Mouse (Mus musculus) cerebellum, postnatal 36 days (tissue): ENCODE results near the gene Spata31d1b.

ENCODE experiments used
- DNase-seq, 2 experiments: peaks; one replicate each; pipeline ENCODE4 v3.0.0; 2021 to 2022; ENCODE audit warnings: mixed read lengths in 2 of 2

Gene Spata31d1b

DNA sequence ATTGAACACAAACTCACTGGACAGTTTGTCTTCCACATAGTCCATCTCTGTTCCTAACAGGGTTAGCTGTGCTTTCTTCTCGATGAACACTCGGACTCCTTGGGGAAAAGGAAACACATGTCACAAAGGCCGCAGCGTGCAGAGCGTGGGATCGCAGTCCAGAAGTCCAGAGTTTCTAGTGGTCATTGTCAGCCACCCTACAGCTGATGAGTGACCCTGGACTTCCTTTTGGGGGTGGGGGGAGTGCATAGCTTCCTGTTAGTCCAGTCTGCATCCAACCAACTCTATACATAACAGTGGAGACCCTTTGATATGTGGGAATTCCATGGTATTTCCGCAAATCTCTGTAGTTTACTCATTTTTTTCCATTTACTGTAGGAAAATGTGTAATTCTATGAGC lies 44.8 kb downstream of the Spata31d1b start:
- no peak for DNase-seq

DNA sequence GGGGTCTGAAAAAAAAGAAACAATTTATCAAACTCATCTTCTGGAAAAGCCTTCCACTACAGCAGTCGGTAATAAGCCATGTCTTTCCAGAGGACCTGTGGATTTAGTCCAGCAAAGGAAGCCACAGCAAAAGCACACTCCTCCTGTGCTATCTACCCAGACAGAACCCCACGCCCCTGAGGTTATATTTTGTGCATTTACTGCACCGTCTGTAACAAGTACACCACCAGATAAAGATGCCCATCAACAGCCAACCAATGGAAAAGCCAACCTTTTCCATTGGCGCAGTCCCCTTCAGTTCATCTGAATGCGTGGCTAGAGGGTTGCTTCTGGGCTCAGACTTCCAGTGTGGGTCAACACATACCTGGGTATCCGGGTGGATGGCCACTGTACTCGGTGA lies 50.7 kb downstream of the Spata31d1b start:
- no peak for DNase-seq

DNA sequence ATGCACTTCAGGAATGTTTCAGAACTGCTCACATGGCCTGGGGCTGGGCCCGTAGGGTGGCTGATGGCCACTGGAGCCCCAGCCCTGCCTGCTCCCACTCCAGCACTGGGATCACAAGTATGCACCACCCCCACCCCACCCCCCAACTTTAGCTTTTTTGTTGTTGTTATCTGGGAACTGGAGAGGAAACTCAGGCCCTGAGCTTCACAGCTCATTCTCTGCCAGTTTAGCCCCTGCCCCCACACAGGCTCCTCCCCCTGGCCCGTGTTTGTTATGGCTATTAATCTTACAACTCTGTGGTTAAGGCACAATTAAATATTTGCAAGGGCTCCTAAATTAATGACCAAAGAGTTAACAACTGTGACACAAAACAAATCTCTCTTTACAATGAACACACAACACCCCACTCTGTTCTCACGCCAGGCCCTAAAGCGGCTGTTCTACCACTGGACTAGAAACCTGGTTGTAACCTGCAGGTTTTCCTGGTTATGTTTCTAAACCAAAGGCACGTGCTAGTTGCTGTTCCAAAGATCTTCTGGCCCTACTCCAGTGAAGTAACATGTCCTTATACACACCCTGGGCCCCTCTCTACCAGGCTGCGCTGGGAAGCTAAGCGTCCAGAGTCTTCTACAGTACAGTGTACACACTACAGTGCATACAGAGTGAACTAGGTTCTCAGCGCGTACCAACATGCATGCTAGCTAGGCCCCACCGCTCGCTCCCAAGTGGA lies 54.9 kb downstream of the Spata31d1b start:
- DNase-seq: no peak

DNA sequence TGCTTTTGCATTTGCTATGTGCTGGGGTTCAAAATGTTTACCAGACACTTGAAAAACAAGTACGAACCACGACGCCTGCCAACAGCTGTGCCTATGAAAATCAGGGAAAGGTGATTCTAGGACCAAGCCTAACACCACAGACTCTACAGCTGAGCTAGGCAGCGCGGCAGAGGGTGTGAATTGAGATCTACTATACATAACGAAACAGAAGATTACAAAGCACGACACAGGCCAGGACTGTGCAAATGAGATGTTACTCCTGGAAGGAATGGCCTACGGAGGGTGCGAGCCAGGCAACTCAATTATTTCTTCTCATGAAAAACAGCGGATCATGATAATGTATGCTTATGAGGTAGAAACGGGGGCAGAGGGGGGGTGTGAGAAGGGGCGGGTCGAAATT lies 56.4 kb downstream of the Spata31d1b start:
- no peak for DNase-seq
